Mouse (Mus musculus): ENCODE measurements at regions not wholly inside any gene's neighbourhood (a gene's known extent, or its start where the extent isn't known, plus 50 kb on each side); places are given as distances from the start of the nearest gene placed in this dataset.
A peak's percentile ranks its signal among the peaks of the same experiment; 100 is the strongest.

GRCm38 (mm10) chr3:118491871-118492270 lies 70.1 kb upstream of the Dpyd start:
- DNase-seq (ENCODE audit: low read depth, low spot score): no peak

- DNase-seq (ENCODE audit: low read depth, low spot score): no peak
These were observed 67.3 kb upstream of the Dpyd start for GRCm38 (mm10) chr3:118494611-118495010.

GRCm38 (mm10) chr3:118500234-118500633 lies 61.7 kb upstream of the Dpyd start:
- peak; percentile 7 for DNase-seq (ENCODE audit: low read depth, low spot score)

DNA sequence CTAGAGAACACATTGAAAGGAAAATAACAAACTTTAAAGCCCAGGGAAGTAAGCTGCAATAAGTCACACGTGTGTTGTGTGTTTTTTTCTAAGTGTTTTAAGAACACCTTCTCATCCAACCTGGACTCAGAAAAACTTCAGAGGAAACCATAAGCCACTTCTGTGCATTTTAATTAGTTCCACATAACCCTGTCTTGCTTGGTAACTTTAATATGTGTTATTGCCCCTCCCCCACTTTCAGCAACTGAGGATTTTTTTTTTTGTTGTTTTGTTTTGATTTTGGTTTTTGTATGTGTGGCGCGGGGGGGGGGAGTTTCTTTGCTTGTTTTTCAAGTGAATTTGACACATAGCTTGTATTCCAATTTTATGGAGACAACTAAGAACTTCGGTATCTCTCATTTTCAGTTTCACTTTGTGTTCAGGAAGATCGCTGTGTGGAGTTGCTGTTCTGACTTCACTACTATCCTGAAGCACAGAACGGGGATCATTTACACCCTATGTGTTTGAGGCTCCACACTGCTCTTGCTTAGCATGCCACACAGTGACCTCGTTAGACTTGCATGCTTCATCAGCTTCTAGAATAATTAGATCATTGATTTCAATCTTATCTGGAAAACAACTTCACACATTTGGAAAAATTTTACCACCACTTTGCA lies 54.2 kb upstream of the Dpyd start:
- DNase-seq (ENCODE audit: low read depth, low spot score): no peak

- DNase-seq (ENCODE audit: low read depth, low spot score): no peak
These were observed 51.1 kb upstream of the Dpyd start for GRCm38 (mm10) chr3:118510837-118511236.

- DNase-seq (ENCODE audit: low read depth, low spot score): no peak
These were observed 50.0 kb upstream of the Dpyd start for GRCm38 (mm10) chr3:118511969-118512368.
